Mouse (Mus musculus): Measurements from ENCODE around the gene Pum3.

DNA sequence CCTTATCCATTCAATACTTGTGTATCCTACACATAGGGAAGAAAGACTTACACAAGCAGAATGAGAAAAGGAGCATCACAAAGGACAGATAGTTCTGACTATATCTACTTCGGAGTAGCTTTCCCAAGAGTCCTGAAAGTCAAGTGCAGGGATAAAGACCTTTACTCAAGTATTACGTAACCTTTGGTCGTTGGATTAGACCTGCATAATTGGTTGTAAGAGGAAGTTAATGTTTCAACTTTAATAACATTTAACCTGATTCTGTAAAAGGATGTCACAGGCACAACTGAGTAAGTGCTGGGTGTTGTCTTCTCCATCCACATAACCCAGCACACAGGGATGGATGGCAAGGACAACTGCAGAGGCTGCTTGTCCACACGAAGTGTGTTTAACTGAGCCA, 18.3 kb downstream of the Pum3 start:
- TF ChIP-seq CTCF (IDR thresholded peaks at IDR 0.05; ENCODE audit: low read depth, low read length) = no peak
- TF ChIP-seq POLR2A (IDR thresholded peaks at IDR 0.05; ENCODE audit: extremely low read depth, insufficient read depth, low read length) = no peak

Measured in liver, adult 2 months (tissue).